Mouse (Mus musculus): ENCODE data around the gene Cox14.

The Cox14 gene

GRCm38 (mm10) chr15:99708176-99708575, 17.2 kb upstream of the Cox14 start:
- DNase-seq (ENCODE audit: extremely low read depth, low read depth), result no peak

- no peak for DNase-seq (ENCODE audit: extremely low read depth, low read depth)
These were observed 14.9 kb upstream of the Cox14 start for GRCm38 (mm10) chr15:99710221-99711190.

- DNase-seq (ENCODE audit: extremely low read depth, low read depth), result no peak
These were observed 13.9 kb upstream of the Cox14 start for GRCm38 (mm10) chr15:99711491-99711890.

GRCm38 (mm10) chr15:99712666-99713559, 12.5 kb upstream of the Cox14 start:
- DNase-seq (ENCODE audit: extremely low read depth, low read depth), result no peak

GRCm38 (mm10) chr15:99713569-99713968, 11.8 kb upstream of the Cox14 start:
- DNase-seq (ENCODE audit: extremely low read depth, low read depth), result no peak

GRCm38 (mm10) chr15:99714206-99714605, 11.2 kb upstream of the Cox14 start:
- DNase-seq (ENCODE audit: extremely low read depth, low read depth), result no peak

- peak; percentile 82 for DNase-seq (ENCODE audit: extremely low read depth, low read depth)
These were observed 10.6 kb upstream of the Cox14 start for GRCm38 (mm10) chr15:99714858-99715257.

- peak; percentile 59 for DNase-seq (ENCODE audit: extremely low read depth, low read depth)
These were observed 10.0 kb upstream of the Cox14 start for GRCm38 (mm10) chr15:99715361-99715865.

- DNase-seq (ENCODE audit: extremely low read depth, low read depth), result no peak
These were observed 9.3 kb upstream of the Cox14 start for GRCm38 (mm10) chr15:99715982-99716746.

GRCm38 (mm10) chr15:99716814-99717213, 8.6 kb upstream of the Cox14 start:
- no peak for DNase-seq (ENCODE audit: extremely low read depth, low read depth)

GRCm38 (mm10) chr15:99717386-99718334, 7.8 kb upstream of the Cox14 start, which contains the start of gene Gpd1:
Gene Gpd1 (plus strand): TSS chr15:99717515.
- DNase-seq (ENCODE audit: extremely low read depth, low read depth), result no peak

GRCm38 (mm10) chr15:99718461-99719021, 6.9 kb upstream of the Cox14 start:
- no peak for DNase-seq (ENCODE audit: extremely low read depth, low read depth)

- DNase-seq (ENCODE audit: extremely low read depth, low read depth), result no peak
These were observed 5.6 kb upstream of the Cox14 start for GRCm38 (mm10) chr15:99719865-99720264.

- DNase-seq (ENCODE audit: extremely low read depth, low read depth), result no peak
These were observed 3.3 kb upstream of the Cox14 start for GRCm38 (mm10) chr15:99721921-99722743.

- DNase-seq (ENCODE audit: extremely low read depth, low read depth), result no peak
These were observed 2.3 kb upstream of the Cox14 start for GRCm38 (mm10) chr15:99723120-99723514.

- DNase-seq (ENCODE audit: extremely low read depth, low read depth), result peak; percentile 46
These were observed 1.7 kb upstream of the Cox14 start for GRCm38 (mm10) chr15:99723515-99724291.

GRCm38 (mm10) chr15:99724292-99725021, 961 bp upstream of the Cox14 start:
- DNase-seq (ENCODE audit: extremely low read depth, low read depth), result peak; percentile 68

Data from MEL-GATA-1-ER (cell line).